Mouse (Mus musculus) bone marrow macrophage, adult 2 months (primary cell): Measurements from ENCODE around the gene Psmc3ip.

Experiments
- CTCF ChIP-seq: IDR thresholded peaks from 2 replicates; pipeline ENCODE4 v1.5.1; 2012; ENCODE audit warnings: low read depth, mild to moderate bottlenecking, low read length, moderate library complexity
- POLR2A ChIP-seq: IDR thresholded peaks from 2 replicates; pipeline ENCODE4 v1.6.1; 2012; ENCODE audit warnings: mild to moderate bottlenecking, low read depth, low read length, borderline replicate concordance

- no peak for TF ChIP-seq CTCF
- TF ChIP-seq POLR2A: no peak
Observed at GRCm38 (mm10) chr11:101060126-101060525, 35.1 kb downstream of the Psmc3ip start.
